Mouse (Mus musculus) frontal cortex, postnatal 25 days (tissue): ENCODE results near the gene Iqschfp.

Experiments used
- DNase-seq, 2 experiments: peaks; one replicate each; pipeline ENCODE4 v3.0.0; 2022; ENCODE audit warnings: low spot score in 2 of 2

Iqschfp gene

GRCm38 (mm10) chr3:68421849-68422248 lies 529.8 kb downstream of the Iqschfp start:
- DNase-seq = no peak

GRCm38 (mm10) chr3:68428081-68428480 lies 536.0 kb downstream of the Iqschfp start:
- no peak for DNase-seq

- no peak for DNase-seq
Observed at GRCm38 (mm10) chr3:68434435-68434834, 542.4 kb downstream of the Iqschfp start.

- DNase-seq = no peak
Observed at GRCm38 (mm10) chr3:68434897-68435296, 542.9 kb downstream of the Iqschfp start.

- DNase-seq = no peak
Observed at GRCm38 (mm10) chr3:68448480-68448879, 556.4 kb downstream of the Iqschfp start.

GRCm38 (mm10) chr3:68451634-68452033 lies 559.6 kb downstream of the Iqschfp start:
- no peak for DNase-seq

GRCm38 (mm10) chr3:68453266-68453665 lies 561.2 kb downstream of the Iqschfp start:
- DNase-seq = no peak

- DNase-seq = no peak
Observed at GRCm38 (mm10) chr3:68453719-68454455, 561.9 kb downstream of the Iqschfp start.

GRCm38 (mm10) chr3:68466643-68467042 lies 574.6 kb downstream of the Iqschfp start:
- peak in 1 of 2 experiments; percentile 24 for DNase-seq

GRCm38 (mm10) chr3:68467941-68468687 lies 576.1 kb downstream of the Iqschfp start:
- no peak for DNase-seq

GRCm38 (mm10) chr3:68469643-68470042 lies 577.6 kb downstream of the Iqschfp start:
- no peak for DNase-seq

GRCm38 (mm10) chr3:68470061-68470460 lies 578.0 kb downstream of the Iqschfp start:
- DNase-seq = no peak

GRCm38 (mm10) chr3:68470622-68471021 lies 578.6 kb downstream of the Iqschfp start:
- DNase-seq = no peak

- DNase-seq = no peak
Observed at GRCm38 (mm10) chr3:68476336-68476735, 584.3 kb downstream of the Iqschfp start.

- no peak for DNase-seq
Observed at GRCm38 (mm10) chr3:68477478-68477877, 585.4 kb downstream of the Iqschfp start.

- DNase-seq = no peak
Observed at GRCm38 (mm10) chr3:68479266-68479665, 587.2 kb downstream of the Iqschfp start.

- no peak for DNase-seq
Observed at GRCm38 (mm10) chr3:68483517-68483916, 591.5 kb downstream of the Iqschfp start.

GRCm38 (mm10) chr3:68484021-68484420 lies 592.0 kb downstream of the Iqschfp start:
- DNase-seq = no peak

GRCm38 (mm10) chr3:68484561-68484960 lies 592.5 kb downstream of the Iqschfp start:
- no peak for DNase-seq

- no peak for DNase-seq
Observed at GRCm38 (mm10) chr3:68487621-68488020, 595.6 kb downstream of the Iqschfp start.

- DNase-seq = no peak
Observed at GRCm38 (mm10) chr3:68488316-68488715, 596.3 kb downstream of the Iqschfp start.

- no peak for DNase-seq
Observed at GRCm38 (mm10) chr3:68491516-68491915, 599.5 kb downstream of the Iqschfp start.

- no peak for DNase-seq
Observed at GRCm38 (mm10) chr3:68492066-68492465, 600.0 kb downstream of the Iqschfp start.
